Mouse (Mus musculus): ENCODE data around the gene Fndc5.

DNA sequence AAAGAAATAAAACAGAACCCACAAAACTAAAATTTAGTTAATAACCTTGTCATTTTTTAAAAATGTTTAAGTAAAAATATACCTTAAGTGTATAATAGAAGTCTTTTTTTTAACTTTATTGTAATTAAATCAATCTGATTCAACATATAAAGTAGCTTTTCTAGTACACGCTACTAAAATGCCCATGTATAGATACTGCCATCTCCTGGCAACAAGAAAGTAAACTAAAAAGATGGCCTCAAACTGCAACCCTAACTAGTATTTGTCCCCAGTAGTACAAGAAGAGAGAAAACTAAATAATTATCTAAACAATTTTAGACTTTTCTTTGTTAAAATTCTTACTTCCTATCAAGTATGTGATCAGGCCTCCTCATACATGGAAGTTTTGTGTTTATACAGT, 42.8 kb downstream of the Fndc5 start:
- TF ChIP-seq TAL1 (IDR thresholded peaks at IDR 0.05; ENCODE audit: low read length), result no peak
- TF ChIP-seq GATA1 (IDR thresholded peaks at IDR 0.05; ENCODE audit: low read length), result no peak
